Mouse (Mus musculus) embryonic fibroblast, embryonic 13.5 days (primary cell): Measurements from ENCODE around the gene Fam151b.

ENCODE experiments used
- CTCF ChIP-seq: IDR thresholded peaks from 2 replicates; pipeline ENCODE4 v1.5.1; 2011; ENCODE audit warnings: mild to moderate bottlenecking, control low read depth, low read length, moderate library complexity, borderline replicate concordance; ENCODE audit not compliant: insufficient read depth
- POLR2A ChIP-seq: IDR thresholded peaks from 2 replicates; pipeline ENCODE4 v1.6.1; 2011; ENCODE audit warnings: low read depth, mild to moderate bottlenecking, control low read depth, low read length, moderate library complexity

- no peak for TF ChIP-seq POLR2A
- no peak for TF ChIP-seq CTCF
Measured at GRCm38 (mm10) chr13:92529828-92530720, 46.3 kb upstream of the Fam151b start.
